Mouse (Mus musculus) hindbrain, embryonic 11.5 days (tissue): ENCODE results near the gene Gm10570. TPM values are rescaled to one million over a fixed set of nuclear protein-coding genes. Genes with fewer than 3 reads are reported as not detected.
A peak's percentile ranks its signal among the peaks of the same experiment; 100 is the strongest.

Experiments used
- ATAC-seq: fragments of 200-750 bp; cut with Nextera tagmentation; 2 replicates; pipeline ENCODE4 v1.8.0; 2017; ENCODE audit warnings: mild to moderate bottlenecking, moderate TSS enrichment, moderate library complexity; ENCODE audit not compliant: low FRiP score
- DNase-seq: peaks from one replicate; pipeline ENCODE4 v3.0.0-alpha.2; 2015; ENCODE audit warnings: low spot score
- H3K27ac ChIP-seq: fragments of 300-500 bp; sonication (generic); 2 replicates; pipeline ENCODE4 v1.5.1; 2014; ENCODE audit warnings: mild to moderate bottlenecking, low read depth, low read length
- H3K27me3 ChIP-seq: fragments of 300-500 bp; sonication (generic); 2 replicates; pipeline ENCODE4 v1.6.1; 2014; ENCODE audit warnings: mild to moderate bottlenecking, low read length, moderate library complexity, mixed read lengths; ENCODE audit not compliant: control insufficient read depth, insufficient read depth
- H3K36me3 ChIP-seq: fragments of 300-500 bp; sonication (generic); 2 replicates; pipeline ENCODE4 v1.6.1; 2014; ENCODE audit warnings: mild to moderate bottlenecking, low read length, moderate library complexity, mixed read lengths; ENCODE audit not compliant: control insufficient read depth, insufficient read depth
- H3K4me1 ChIP-seq: fragments of 300-500 bp; sonication (generic); replicated peaks from 2 replicates; pipeline ENCODE4 v1.6.1; 2014; ENCODE audit warnings: low read length, mixed read lengths; ENCODE audit not compliant: control insufficient read depth, insufficient read depth
- H3K4me2 ChIP-seq: fragments of 300-500 bp; sonication (generic); replicated peaks from 2 replicates; pipeline ENCODE4 v1.6.1; 2014; ENCODE audit warnings: mild to moderate bottlenecking, low read depth, low read length
- H3K4me3 ChIP-seq: fragments of 300-500 bp; sonication (generic); 2 replicates; pipeline ENCODE4 v1.5.1; 2014; ENCODE audit warnings: low read depth, low read length
- H3K9ac ChIP-seq: fragments of 300-500 bp; sonication (generic); 2 replicates; pipeline ENCODE4 v1.6.1; 2014; ENCODE audit warnings: low read depth, low read length
- H3K9me3 ChIP-seq: fragments of 300-500 bp; sonication (generic); 2 replicates; pipeline ENCODE4 v1.6.1; 2016; ENCODE audit warnings: low read length; ENCODE audit not compliant: control insufficient read depth
- WGBS: fragments of 180-500 bp; shearing (Covaris S2); extraction: QIAGEN DNeasy Blood & Tissue Kit; methylation state at CpG from one replicate; pipeline ENCODE4 v1.1.7; 2014; 5-methylcytosine and 5-hydroxymethylcytosine counted together
- polyA plus RNA-seq: library from polyadenylated mRNA; unstranded; fragments of >200 nt; fragmentation: Nextera tagmentation; extraction: Ambion mirVana; gene quantifications from 2 replicates; pipeline ENCODE4 v1.2.1, GENCODE M21; 2014

The Gm10570 gene
- not detected in 2 replicates for polyA plus RNA-seq

DNA sequence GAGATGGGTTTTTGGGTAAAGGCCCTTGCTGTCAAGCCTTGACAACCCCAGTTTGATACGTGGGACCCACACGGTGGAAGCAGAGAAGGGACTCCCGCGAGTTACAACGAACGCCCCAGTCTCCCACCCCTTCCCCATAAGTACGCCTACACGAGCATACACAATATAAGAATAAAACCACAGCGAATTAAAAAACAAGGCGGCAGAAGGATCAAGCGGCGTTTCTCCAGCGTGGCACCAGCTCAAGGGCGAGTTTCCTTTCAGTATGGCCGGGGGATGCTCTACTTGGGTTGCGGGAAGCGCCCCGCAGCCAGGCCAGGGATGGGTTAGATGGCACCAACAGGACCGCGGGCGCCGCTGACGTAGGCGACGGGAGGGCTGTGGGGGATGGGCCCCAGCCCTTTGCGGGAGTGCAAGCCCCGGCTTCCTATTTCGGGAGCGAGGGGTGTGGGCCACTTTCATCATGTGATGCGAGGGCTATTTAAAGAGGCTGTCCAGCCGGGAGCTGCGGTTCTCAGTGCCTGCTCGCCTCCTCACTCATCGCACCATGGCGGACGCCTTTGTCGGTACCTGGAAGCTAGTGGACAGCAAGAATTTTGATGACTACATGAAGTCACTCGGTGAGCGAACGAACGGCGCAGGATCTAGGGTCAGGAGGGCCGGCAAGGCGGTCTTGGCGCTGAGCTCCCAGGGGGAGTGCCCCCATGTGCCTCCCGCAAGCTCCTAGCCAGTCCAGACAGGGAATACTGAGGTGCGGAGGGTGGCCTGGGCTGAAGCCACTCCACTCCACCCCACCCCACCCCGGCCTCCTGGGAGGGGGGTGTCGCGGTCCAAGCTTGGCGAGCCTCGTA is at the start of gene Gm10570, which contains the start of gene Fabp3:
Gm10570 (minus strand) TSS at position 444 of the 851 bp plus-strand sequence.
Fabp3 (plus strand) TSS at position 365 of the 851 bp plus-strand sequence.
- ATAC-seq (peak; percentile 74), DNase-seq (peak; percentile 78)
- under 1% methylated on average over 52 of the region's 52 CpGs for WGBS
- Histone ChIP-seq H3K9me3 (no peaks in the 10 kb centered on the region), H3K36me3 (no peaks in the 10 kb centered on the region), H3K9ac (peak within 1 kb of the TSS; percentile 38; the same call in 1 of the 2 replicates), H3K4me3 (peak within 1 kb of the TSS; percentile 45), H3K4me2 (peak within 1 kb of the TSS; percentile 88), H3K4me1 (peaks cover 2% of the 10 kb centered on the region; the same call in 1 of the 2 replicates), H3K27me3 (peaks cover 37% of the 10 kb centered on the region), H3K27ac (no peak within 1 kb of the TSS)

GRCm38 (mm10) chr4:130357946-130358345 is 49.5 kb upstream of the Gm10570 start:
- no peaks in the 10 kb centered on the region for H3K36me3 ChIP-seq
- H3K27ac ChIP-seq = no peak overlapping the region
- H3K4me1 ChIP-seq = peaks cover 3% of the 10 kb centered on the region; the same call in 1 of the 2 replicates
- no peak overlapping the region for H3K4me3 ChIP-seq
- H3K9me3 ChIP-seq = no peaks in the 10 kb centered on the region
- ATAC-seq = no peak
- H3K4me2 ChIP-seq = no peak overlapping the region
- H3K27me3 ChIP-seq = no peaks in the 10 kb centered on the region
- no peak overlapping the region for H3K9ac ChIP-seq
- no peak for DNase-seq

DNA sequence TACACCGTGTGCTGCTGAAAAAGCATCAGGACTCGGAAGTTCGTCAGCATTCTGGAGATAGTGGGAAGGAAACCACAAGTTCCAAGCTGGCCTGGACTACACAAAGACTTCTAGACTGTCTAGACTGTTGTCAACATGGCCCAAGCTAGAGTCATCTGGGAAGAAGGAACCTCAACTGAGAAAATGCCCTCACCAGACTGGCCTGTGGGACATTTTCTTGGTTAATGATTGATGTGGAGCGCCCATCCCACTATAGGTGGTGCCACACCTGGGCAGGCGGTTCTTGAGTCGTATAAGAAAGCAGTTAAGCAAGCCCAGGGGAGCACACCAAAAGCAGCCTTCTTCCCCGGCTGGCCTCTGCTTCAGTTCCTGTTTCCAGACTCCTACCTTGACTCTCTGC is 44.1 kb upstream of the Gm10570 start:
- Histone ChIP-seq H3K9me3 (no peaks in the 10 kb centered on the region), H3K27me3 (no peaks in the 10 kb centered on the region), H3K4me2 (no peak overlapping the region), H3K27ac (no peak overlapping the region), H3K4me1 (no peaks in the 10 kb centered on the region), H3K9ac (no peak overlapping the region), H3K4me3 (no peak overlapping the region), H3K36me3 (peaks cover 6% of the 10 kb centered on the region)
- ATAC-seq (no peak), DNase-seq (no peak)
- WGBS = 88% methylated on average over 7 of the region's 7 CpGs

- Histone ChIP-seq H3K9ac (no peak overlapping the region), H3K9me3 (no peaks in the 10 kb centered on the region), H3K27ac (no peak overlapping the region), H3K4me3 (no peak overlapping the region), H3K4me2 (no peak overlapping the region), H3K4me1 (no peaks in the 10 kb centered on the region), H3K27me3 (no peaks in the 10 kb centered on the region), H3K36me3 (peaks cover 6% of the 10 kb centered on the region)
- no peak for ATAC-seq
- WGBS = 89% methylated on average over 16 of the region's 16 CpGs
- no peak for DNase-seq
These were observed 42.4 kb upstream of the Gm10570 start for GRCm38 (mm10) chr4:130350690-130351422.

DNA sequence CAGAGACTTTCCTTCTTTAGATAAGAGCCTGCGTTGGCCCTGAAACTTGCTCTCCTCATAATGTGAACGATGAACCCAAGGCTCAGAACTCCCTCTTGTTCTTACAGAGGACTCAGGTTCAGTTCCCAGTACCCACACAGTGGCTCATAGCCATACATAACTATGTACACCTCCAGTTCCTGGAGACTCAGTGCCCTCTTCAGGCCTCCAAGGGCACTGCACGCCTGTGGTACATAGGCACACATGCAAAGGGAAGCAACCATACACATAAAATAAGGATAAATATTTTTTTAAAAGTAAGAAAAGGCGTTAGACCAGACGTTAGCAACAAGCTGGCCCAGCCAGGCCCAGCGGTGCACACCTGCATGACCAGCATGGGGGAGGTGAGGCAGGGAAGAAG is 41.2 kb upstream of the Gm10570 start:
- WGBS = 92% methylated on average over 6 of the region's 6 CpGs
- Histone ChIP-seq H3K4me1 (no peaks in the 10 kb centered on the region), H3K27ac (no peak overlapping the region), H3K9ac (no peak overlapping the region), H3K36me3 (peaks cover 6% of the 10 kb centered on the region), H3K4me2 (no peak overlapping the region), H3K27me3 (no peaks in the 10 kb centered on the region), H3K9me3 (no peaks in the 10 kb centered on the region), H3K4me3 (no peak overlapping the region)
- DNase-seq (peak; percentile 7), ATAC-seq (no peak)

GRCm38 (mm10) chr4:130341691-130342090 is 33.2 kb upstream of the Gm10570 start:
- Histone ChIP-seq H3K4me1 (no peaks in the 10 kb centered on the region), H3K4me3 (no peak overlapping the region), H3K9me3 (no peaks in the 10 kb centered on the region), H3K4me2 (no peak overlapping the region), H3K27me3 (no peaks in the 10 kb centered on the region), H3K9ac (no peak overlapping the region), H3K27ac (no peak overlapping the region), H3K36me3 (no peaks in the 10 kb centered on the region)
- no peak for ATAC-seq
- WGBS = 32% methylated on average over 4 of the region's 4 CpGs
- peak; percentile 77 for DNase-seq

DNA sequence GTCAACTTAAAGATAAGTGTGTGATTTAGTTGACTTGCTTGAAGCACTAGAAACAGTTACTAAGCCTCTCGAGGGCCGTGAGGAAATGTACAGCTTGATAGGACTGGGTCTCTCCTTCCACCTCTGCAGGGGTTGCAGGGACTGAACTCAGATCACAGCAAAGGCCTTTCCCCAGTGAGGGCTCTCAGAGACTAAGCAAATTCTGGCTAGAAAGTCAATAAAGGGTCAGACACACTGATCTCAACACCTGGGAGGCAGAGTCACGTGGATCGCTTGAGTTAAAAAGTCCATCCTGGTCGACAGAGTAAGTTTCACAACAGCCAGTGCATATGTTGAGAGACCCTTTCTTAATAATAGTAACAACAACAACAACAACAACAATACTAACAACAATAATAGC is 27.4 kb upstream of the Gm10570 start:
- ATAC-seq (no peak), DNase-seq (no peak)
- Histone ChIP-seq H3K9me3 (no peaks in the 10 kb centered on the region), H3K9ac (no peak overlapping the region), H3K27ac (no peak overlapping the region), H3K36me3 (0 out of 2 replicates have a peak, but pooled peaks cover 2% of the 10 kb centered on the region), H3K4me3 (no peak overlapping the region), H3K27me3 (no peaks in the 10 kb centered on the region), H3K4me2 (no peak overlapping the region), H3K4me1 (no peaks in the 10 kb centered on the region)
- WGBS = 96% methylated on average over 5 of the region's 5 CpGs

DNA sequence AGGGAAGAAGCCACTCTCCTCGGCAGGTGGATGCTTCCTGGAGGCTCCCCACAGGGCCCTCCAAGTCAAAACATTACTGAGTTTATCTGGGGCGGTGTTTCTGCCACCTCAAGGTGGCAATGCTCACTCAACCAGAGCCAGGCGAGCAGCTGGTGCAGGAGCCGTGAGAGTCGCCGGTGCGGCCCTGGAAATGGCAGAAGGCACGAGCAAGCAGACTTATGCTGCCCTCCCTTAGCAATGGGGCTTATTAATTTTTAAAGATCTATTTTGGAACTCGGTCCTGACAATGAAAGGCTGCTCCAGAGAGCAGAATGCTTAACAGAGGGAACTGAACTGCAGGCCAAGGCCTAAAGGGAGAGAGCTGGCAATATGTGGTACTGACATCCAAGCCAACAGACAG is 18.9 kb upstream of the Gm10570 start:
- Histone ChIP-seq H3K4me3 (no peak overlapping the region), H3K27me3 (no peaks in the 10 kb centered on the region), H3K27ac (no peak overlapping the region), H3K9ac (no peak overlapping the region), H3K9me3 (no peaks in the 10 kb centered on the region), H3K36me3 (peaks cover 5% of the 10 kb centered on the region), H3K4me1 (no peaks in the 10 kb centered on the region), H3K4me2 (no peak overlapping the region)
- ATAC-seq = no peak
- no peak for DNase-seq
- 85% methylated on average over 9 of the region's 9 CpGs for WGBS
